Mouse (Mus musculus) bone marrow macrophage, adult 2 months (primary cell): Measurements from ENCODE around the gene Gm5741. TPM values are rescaled to one million over a fixed set of nuclear protein-coding genes. Genes with fewer than 3 reads are reported as not detected.

Experiments
- H3K27ac ChIP-seq: 2 replicates; pipeline ENCODE4 v1.5.1; 2012; ENCODE audit warnings: low read depth, low read length; ENCODE audit not compliant: insufficient read depth
- H3K4me1 ChIP-seq: 2 replicates; pipeline ENCODE4 v1.6.1; 2012; ENCODE audit warnings: low read length; ENCODE audit not compliant: control insufficient read depth, insufficient read depth
- H3K4me3 ChIP-seq: 2 replicates; pipeline ENCODE4 v1.5.1; 2012; ENCODE audit warnings: mild to moderate bottlenecking, low read length, moderate library complexity; ENCODE audit not compliant: insufficient read depth
- CTCF ChIP-seq: IDR thresholded peaks from 2 replicates; pipeline ENCODE4 v1.5.1; 2012; ENCODE audit warnings: low read depth, mild to moderate bottlenecking, low read length, moderate library complexity
- POLR2A ChIP-seq: IDR thresholded peaks from 2 replicates; pipeline ENCODE4 v1.6.1; 2012; ENCODE audit warnings: mild to moderate bottlenecking, low read depth, low read length, borderline replicate concordance
- polyA plus RNA-seq: library from polyadenylated mRNA; stranded (reverse); fragments of >200 nt; gene quantifications from 2 replicates; pipeline ENCODE4 v1.2.4, GENCODE M21; 2012; ENCODE audit not compliant: missing spikeins, insufficient read depth, insufficient read length

The Gm5741 gene
- polyA plus RNA-seq, 1 experiment, result not detected

DNA sequence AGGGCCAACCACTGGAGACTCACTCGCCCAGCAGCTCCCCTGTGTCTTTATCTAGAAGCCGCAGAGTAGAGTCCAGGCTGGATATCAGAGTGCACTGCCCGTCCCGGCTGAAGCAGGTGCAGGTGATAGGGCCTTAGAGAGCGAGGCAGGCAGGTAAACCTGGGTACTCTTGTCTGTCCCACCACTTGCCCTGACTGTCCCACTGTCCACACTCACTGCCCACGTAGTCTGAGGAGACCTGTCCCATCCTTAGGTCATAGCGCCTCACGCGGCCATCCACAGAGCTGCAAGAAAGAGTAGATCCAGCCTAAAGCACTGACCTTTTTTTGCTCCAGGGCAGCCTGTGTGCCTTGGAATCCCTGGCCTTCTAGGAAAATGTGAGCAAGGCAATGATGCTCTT, 8.2 kb upstream of the Gm5741 start:
- H3K4me3 ChIP-seq, result no peak overlapping the region
- no peak overlapping the region for H3K27ac ChIP-seq
- peaks cover 8% of the 10 kb centered on the region for H3K4me1 ChIP-seq
- no peak for TF ChIP-seq POLR2A
- no peak for TF ChIP-seq CTCF

DNA sequence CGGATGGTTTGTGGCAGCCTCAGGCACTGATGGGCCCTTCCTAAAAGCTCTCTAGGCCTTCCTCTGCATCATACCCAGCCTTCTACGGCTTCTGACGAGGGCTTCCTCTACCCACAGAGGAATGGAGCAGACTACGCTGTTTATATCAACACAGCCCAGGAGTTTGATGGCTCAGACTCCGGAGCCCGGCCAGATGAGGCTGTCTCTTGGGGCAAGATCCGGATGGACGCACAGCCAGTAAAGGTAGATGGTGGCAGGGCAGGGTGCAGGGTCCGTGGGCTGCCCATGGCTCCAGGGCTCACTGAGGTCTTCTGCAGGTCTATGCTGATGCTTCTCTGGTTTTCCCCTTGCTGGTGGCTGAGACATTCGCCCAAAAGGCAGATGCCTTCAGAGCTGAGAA, 6.8 kb upstream of the Gm5741 start:
- TF ChIP-seq CTCF, result no peak
- TF ChIP-seq POLR2A, result no peak
- H3K4me1 ChIP-seq, result peaks cover 14% of the 10 kb centered on the region
- H3K27ac ChIP-seq, result no peak overlapping the region
- no peak overlapping the region for H3K4me3 ChIP-seq

GRCm38 (mm10) chr8:85074167-85074566, 6.4 kb upstream of the Gm5741 start:
- peaks cover 14% of the 10 kb centered on the region for H3K4me1 ChIP-seq
- no peak overlapping the region for H3K4me3 ChIP-seq
- no peak overlapping the region for H3K27ac ChIP-seq
- TF ChIP-seq CTCF, result no peak
- no peak for TF ChIP-seq POLR2A

GRCm38 (mm10) chr8:85073041-85073612, 5.3 kb upstream of the Gm5741 start:
- Histone ChIP-seq H3K27ac (no peak overlapping the region), H3K4me3 (no peak overlapping the region), H3K4me1 (peaks cover 12% of the 10 kb centered on the region)
- TF ChIP-seq POLR2A (no peak), CTCF (no peak)

DNA sequence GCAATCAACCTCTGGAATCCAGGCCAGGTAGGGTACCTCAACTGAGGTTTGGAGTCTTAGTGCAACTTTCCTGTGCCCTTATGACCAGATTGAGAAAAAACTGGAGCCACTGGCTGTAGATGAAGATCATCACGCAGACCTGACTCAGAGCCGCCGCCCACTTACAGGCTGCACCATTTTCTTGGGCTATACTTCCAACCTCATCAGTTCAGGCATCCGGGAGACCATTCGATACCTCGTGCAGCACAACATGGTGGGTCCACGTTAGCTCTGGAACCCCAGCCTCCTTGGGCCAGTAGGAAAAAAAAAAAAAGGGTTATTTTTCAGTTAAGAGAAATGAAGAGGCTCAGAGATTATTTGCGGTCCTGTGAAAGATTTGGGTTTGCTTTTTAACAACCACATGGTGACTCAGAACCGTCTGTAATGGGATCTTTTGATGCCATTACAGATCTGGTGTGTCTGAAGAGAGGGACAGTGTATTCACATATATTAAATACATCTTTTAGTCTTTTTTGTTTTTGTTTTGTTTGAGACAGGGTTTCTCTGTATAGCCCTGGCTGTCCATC, 4.7 kb upstream of the Gm5741 start:
- TF ChIP-seq POLR2A (no peak; the same call in 1 of the 2 replicates), CTCF (no peak)
- Histone ChIP-seq H3K27ac (peak overlapping the region; percentile 35), H3K4me1 (peaks cover 12% of the 10 kb centered on the region), H3K4me3 (peak overlapping the region; percentile 90)

DNA sequence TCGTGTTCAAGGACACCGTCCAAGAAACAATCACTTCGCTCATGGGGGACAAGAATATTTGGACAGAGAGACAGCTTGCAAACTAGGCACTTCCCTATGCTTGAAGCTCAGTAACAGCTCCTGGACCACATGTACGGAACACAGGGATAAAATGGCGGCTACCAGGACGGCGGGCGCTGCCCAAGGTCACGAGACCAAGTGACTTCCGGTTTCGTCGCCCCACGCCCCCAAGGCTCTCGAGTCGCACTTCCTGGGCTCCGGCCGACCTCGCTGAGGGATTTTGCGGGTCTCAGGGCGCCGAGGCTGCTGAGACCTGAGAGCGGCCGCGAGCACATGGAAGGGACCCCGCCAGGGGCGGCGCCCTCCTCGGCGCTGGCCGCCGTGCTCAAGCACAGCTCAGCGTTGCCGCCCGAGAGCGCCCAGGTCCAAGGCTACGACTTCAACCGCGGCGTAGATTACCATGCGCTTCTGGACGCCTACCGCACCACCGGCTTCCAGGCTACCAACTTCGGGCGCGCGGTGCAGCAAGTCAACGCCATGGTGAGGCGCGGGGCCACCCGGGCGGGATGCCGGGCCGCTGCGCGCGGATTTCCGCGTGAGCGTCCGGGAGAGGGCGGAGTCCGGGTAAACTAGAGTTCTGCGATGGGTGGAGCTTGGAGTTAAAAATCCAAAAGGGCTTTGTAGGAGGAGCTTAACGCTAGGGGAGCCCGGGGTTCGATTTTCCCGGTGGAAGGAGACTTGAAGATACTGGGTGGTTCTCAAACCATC, 3.9 kb upstream of the Gm5741 start, which contains the start of gene Dhps:
Gene Dhps (plus strand): TSS at position 244 of the 768 bp plus-strand sequence.
- H3K4me3 ChIP-seq, result peak within 1 kb of the TSS; percentile 90
- H3K4me1 ChIP-seq, result peaks cover 12% of the 10 kb centered on the region
- TF ChIP-seq POLR2A (no peak), CTCF (no peak)
- peak within 1 kb of the TSS; percentile 89 for H3K27ac ChIP-seq

GRCm38 (mm10) chr8:85071041-85071440, 3.3 kb upstream of the Gm5741 start:
- peaks cover 12% of the 10 kb centered on the region for H3K4me1 ChIP-seq
- H3K27ac ChIP-seq, result peak overlapping the region; percentile 89
- H3K4me3 ChIP-seq, result peak overlapping the region; percentile 90
- TF ChIP-seq POLR2A (no peak), CTCF (no peak)

DNA sequence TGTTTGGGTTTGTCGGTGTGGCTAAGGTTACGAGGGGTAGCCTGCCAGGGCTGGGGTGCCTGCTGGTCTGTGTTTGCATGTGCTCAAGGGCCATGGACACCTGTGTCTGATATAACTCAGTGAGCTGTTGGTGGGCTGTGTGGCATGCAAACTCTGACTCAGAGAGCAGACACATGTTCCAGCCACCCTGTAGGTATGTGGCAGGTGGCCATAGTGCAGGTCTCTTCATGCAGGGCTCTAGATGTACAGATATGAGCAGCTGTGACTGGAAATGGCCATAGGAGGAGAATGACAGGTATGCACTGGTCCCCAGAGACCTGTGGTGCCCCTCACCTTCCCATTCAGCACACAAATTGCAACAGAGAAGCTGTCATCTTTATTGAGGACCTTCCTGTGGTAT, 627 bp downstream of the Gm5741 start:
- Histone ChIP-seq H3K4me3 (no peak overlapping the region), H3K27ac (no peak overlapping the region), H3K4me1 (peaks cover 8% of the 10 kb centered on the region)
- TF ChIP-seq CTCF (no peak), POLR2A (no peak)

DNA sequence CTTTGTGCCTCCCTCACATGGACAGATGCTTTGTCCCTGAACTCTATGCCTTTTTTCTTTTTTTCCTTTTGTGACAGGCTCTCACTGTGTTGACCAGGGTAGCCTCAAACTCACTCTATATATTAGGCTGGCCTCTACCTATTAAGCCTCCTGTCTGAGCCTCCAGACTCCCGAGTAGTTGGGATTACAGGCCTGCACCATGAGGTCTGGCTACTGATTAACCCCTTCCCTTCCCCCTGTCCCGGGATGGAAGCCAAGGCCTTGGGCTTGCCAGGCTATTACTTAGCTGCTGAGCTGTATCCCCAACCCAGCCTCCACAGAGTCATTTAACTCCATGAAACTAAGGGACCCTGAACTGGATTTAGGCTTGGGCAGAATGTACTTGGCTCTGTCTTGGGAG, 2.6 kb downstream of the Gm5741 start:
- no peak for TF ChIP-seq CTCF
- TF ChIP-seq POLR2A, result no peak
- Histone ChIP-seq H3K27ac (no peak overlapping the region), H3K4me1 (peaks cover 5% of the 10 kb centered on the region), H3K4me3 (no peak overlapping the region)

DNA sequence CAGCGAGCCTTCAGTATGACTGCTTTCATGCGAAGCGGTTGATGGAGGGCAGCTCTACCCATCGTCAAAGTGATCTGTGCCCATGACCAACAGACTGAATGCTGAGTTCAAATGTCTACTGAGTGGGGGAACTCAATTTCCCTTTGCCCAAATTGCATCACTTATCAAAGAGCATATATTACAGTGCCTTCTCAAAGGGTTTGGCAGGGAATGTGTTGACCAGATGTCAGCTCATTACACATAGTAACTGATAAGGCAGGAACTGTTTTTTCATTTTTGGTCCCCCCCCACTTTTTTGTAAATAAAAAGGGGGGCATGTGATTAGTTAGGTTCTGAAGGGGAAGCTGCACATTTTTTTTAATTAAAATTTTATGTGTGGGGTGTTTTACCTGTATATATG, 5.2 kb downstream of the Gm5741 start:
- H3K27ac ChIP-seq, result no peak overlapping the region
- H3K4me1 ChIP-seq, result peaks cover 5% of the 10 kb centered on the region
- TF ChIP-seq CTCF, result no peak
- TF ChIP-seq POLR2A, result no peak

DNA sequence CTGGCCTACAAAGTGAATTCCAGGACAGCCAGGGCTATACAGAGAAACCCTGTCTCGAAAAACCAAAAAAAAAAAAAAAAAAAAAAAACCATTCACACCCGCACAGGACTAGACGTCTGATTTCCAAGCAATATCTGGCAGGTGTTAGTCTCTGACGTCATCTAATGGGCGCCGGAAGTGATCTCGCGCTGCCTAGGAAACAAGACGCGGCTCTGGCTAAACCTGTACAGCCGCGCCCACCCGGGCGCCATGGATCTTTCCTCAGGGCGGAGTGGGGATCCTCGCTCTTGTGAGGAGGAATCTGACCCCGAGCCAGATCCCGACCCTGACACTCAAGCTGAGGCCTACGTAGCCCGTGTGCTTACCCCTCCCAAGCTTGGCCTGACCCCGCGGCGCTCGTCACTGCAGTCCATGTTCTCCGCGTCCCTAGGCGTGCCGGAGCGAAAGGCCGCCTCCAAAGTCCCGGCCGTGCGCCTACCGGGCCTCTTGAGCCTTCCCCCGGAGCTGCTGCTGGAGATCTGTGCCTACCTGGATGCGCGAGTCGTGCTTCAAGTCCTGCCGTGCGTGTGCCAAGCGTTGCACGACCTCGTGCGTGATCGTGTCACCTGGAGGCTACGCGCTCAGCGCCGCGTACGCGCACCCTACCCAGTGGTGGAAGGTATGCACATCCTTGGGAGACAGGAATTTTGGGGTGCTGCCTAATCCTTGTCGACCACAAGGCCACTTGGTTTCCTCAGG, 7.7 kb downstream of the Gm5741 start, which contains the start of gene Fbxw9:
Gene Fbxw9 (plus strand): TSS at position 177 of the 738 bp plus-strand sequence.
- H3K4me1 ChIP-seq, result peaks cover 5% of the 10 kb centered on the region
- H3K27ac ChIP-seq, result no peak within 1 kb of the TSS
- peak within 1 kb of the TSS; percentile 85 for H3K4me3 ChIP-seq
- TF ChIP-seq POLR2A, result no peak
- no peak for TF ChIP-seq CTCF

More for the DNA sequence above, 5.2 kb downstream of the Gm5741 start:
- H3K4me3 ChIP-seq, result no peak overlapping the region
